Mouse (Mus musculus): ENCODE results near the gene Ppp2r5e. TPM values are rescaled to one million over a fixed set of nuclear protein-coding genes. Genes with fewer than 3 reads are reported as not detected.

The Ppp2r5e gene
- total and polyA plus RNA-seq, 3 experiments: 9.1 to 32.9 (median 32.6) TPM

GRCm38 (mm10) chr12:75459656-75460055 lies 136.4 kb downstream of the Ppp2r5e start:
- WGBS: 90% methylated on average over 5 of the region's 5 CpGs
- Histone ChIP-seq H3K9ac (ENCODE audit: low read depth, low read length) (no peak overlapping the region), H3K36me3 (ENCODE audit: control insufficient read depth, insufficient read depth, low read length) (peaks cover 5% of the 10 kb centered on the region)

GRCm38 (mm10) chr12:75453441-75453840 lies 142.6 kb downstream of the Ppp2r5e start:
- no peaks in the 10 kb centered on the region for H3K36me3 ChIP-seq (ENCODE audit: control insufficient read depth, insufficient read depth, low read length)
- WGBS: 75% methylated on average over 6 of the region's 6 CpGs
- intact Hi-C loops (cut with DNase I): no loop called here

More at GRCm38 (mm10) chr12:75459656-75460055, 136.4 kb downstream of the Ppp2r5e start:
- TF ChIP-seq EP300 (IDR thresholded peaks at IDR 0.05; ENCODE audit: insufficient read depth, low read depth, low read length) (no peak), CTCF (IDR thresholded peaks at IDR 0.05) (no peak), POLR2A (IDR thresholded peaks at IDR 0.05; ENCODE audit: insufficient read depth, low read depth, low read length) (no peak)
- Histone ChIP-seq H3K79me2 (replicated peaks; ENCODE audit: control insufficient read depth, insufficient read depth, low read length) (no peaks in the 10 kb centered on the region), H3K4me3 (no peak overlapping the region), H3K27ac (no peak overlapping the region), H3K4me1 (ENCODE audit: control insufficient read depth, insufficient read depth, low read length) (peaks cover 2% of the 10 kb centered on the region; the same call in 1 of the 2 replicates), H3K27me3 (ENCODE audit: control insufficient read depth, insufficient read depth, low read length) (no peaks in the 10 kb centered on the region)
- intact Hi-C loops (cut with DNase I): loop anchor here (5.0 kb wide), 1 partner anchor 313 kb away; no protein-coding TSS in a partner anchor
- no peak for DNase-seq

DNA sequence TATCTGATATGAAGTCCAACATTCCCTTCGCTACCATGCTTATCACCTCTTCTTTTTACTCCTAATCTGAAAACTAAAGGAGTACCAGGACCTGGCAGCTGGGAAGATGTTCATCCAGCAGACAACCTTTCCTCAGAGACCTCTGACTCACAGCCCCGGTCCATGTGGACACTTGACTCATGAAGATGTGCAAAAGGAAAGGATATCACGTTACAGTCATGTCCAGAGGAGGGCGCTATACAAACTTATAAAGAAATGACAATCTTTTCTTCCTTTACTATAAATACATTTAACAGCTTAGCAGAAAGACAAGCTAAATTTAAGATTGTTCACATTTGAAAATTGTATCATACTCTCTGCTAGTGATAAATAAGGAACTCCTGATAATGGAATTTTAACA lies 143.0 kb downstream of the Ppp2r5e start:
- no peak for DNase-seq
- Histone ChIP-seq H3K79me2 (replicated peaks; ENCODE audit: control insufficient read depth, insufficient read depth, low read length) (no peaks in the 10 kb centered on the region), H3K4me3 (no peak overlapping the region), H3K4me1 (ENCODE audit: control insufficient read depth, insufficient read depth, low read length) (no peaks in the 10 kb centered on the region; the same call in 1 of the 2 replicates), H3K27ac (no peak overlapping the region), H3K36me3 (ENCODE audit: control insufficient read depth, insufficient read depth, low read length) (no peaks in the 10 kb centered on the region), H3K27me3 (ENCODE audit: control insufficient read depth, insufficient read depth, low read length) (no peaks in the 10 kb centered on the region), H3K9ac (ENCODE audit: low read depth, low read length) (no peak overlapping the region)
- intact Hi-C loops (cut with DNase I): no loop called here
- WGBS: 76% methylated on average over 4 of the region's 4 CpGs
- TF ChIP-seq CTCF (IDR thresholded peaks at IDR 0.05): peak; percentile 58
- TF ChIP-seq EP300 (IDR thresholded peaks at IDR 0.05; ENCODE audit: insufficient read depth, low read depth, low read length): no peak
- TF ChIP-seq POLR2A (IDR thresholded peaks at IDR 0.05; ENCODE audit: insufficient read depth, low read depth, low read length): no peak

More at GRCm38 (mm10) chr12:75453441-75453840, 142.6 kb downstream of the Ppp2r5e start:
- no peak for DNase-seq
- Histone ChIP-seq H3K79me2 (replicated peaks; ENCODE audit: control insufficient read depth, insufficient read depth, low read length) (no peaks in the 10 kb centered on the region), H3K27ac (no peak overlapping the region), H3K4me3 (no peak overlapping the region), H3K27me3 (ENCODE audit: control insufficient read depth, insufficient read depth, low read length) (no peaks in the 10 kb centered on the region), H3K9ac (ENCODE audit: low read depth, low read length) (no peak overlapping the region), H3K4me1 (ENCODE audit: control insufficient read depth, insufficient read depth, low read length) (no peaks in the 10 kb centered on the region; the same call in 1 of the 2 replicates)
- TF ChIP-seq CTCF (IDR thresholded peaks at IDR 0.05) (no peak), POLR2A (IDR thresholded peaks at IDR 0.05; ENCODE audit: insufficient read depth, low read depth, low read length) (no peak), EP300 (IDR thresholded peaks at IDR 0.05; ENCODE audit: insufficient read depth, low read depth, low read length) (no peak)

DNA sequence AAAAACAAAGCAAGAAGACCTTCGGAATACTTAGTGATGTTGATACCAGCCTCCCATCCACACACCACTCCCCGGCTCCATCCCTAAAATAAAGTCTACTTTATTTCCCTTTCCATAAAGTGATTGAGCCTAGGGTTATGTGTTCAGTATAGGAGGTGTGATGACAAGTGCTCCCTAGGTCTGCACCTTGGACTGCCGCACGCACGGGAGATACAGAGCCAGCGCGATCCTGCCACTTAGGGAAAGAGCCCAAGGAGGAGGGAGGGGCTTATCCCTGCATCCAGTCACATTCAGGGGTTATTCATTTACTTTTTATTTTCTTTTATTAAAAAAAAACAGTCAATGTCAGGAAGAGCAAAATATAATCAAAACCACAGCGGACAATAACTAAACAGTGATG lies 145.5 kb downstream of the Ppp2r5e start:
- Histone ChIP-seq H3K79me2 (replicated peaks; ENCODE audit: control insufficient read depth, insufficient read depth, low read length) (no peaks in the 10 kb centered on the region), H3K27ac (no peak overlapping the region), H3K9ac (ENCODE audit: low read depth, low read length) (no peak overlapping the region), H3K4me3 (no peak overlapping the region), H3K4me1 (ENCODE audit: control insufficient read depth, insufficient read depth, low read length) (no peaks in the 10 kb centered on the region; the same call in 1 of the 2 replicates), H3K36me3 (ENCODE audit: control insufficient read depth, insufficient read depth, low read length) (no peaks in the 10 kb centered on the region), H3K27me3 (ENCODE audit: control insufficient read depth, insufficient read depth, low read length) (no peaks in the 10 kb centered on the region)
- 92% methylated on average over 8 of the region's 8 CpGs for WGBS
- intact Hi-C loops (cut with DNase I): no loop called here
- TF ChIP-seq EP300 (IDR thresholded peaks at IDR 0.05; ENCODE audit: insufficient read depth, low read depth, low read length) (no peak), POLR2A (IDR thresholded peaks at IDR 0.05; ENCODE audit: insufficient read depth, low read depth, low read length) (no peak)
- no peak for DNase-seq

DNA sequence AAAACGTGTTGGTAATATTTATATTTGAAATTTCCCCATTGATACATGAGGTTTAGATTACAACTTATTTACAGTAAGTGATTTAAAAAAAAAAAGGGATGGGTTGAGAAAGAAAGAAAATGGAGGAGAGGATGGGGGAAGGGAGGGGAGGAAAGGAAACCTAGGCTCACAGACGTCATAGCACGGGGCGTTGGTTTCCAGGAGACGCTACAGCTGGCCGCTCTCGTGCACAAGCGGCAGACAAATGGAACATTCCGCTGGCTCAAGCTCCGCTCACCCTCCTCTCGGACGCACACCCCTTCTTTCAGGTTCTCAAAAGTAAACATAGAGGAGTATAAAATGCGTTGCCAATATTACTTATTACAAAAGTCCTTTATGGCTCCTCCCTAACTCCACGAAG lies 146.0 kb downstream of the Ppp2r5e start:
- 60% methylated on average over 14 of the region's 14 CpGs for WGBS

GRCm38 (mm10) chr12:75449475-75449966 lies 146.5 kb downstream of the Ppp2r5e start:
- H3K9ac ChIP-seq (ENCODE audit: low read depth, low read length): no peak overlapping the region
- no peaks in the 10 kb centered on the region for H3K36me3 ChIP-seq (ENCODE audit: control insufficient read depth, insufficient read depth, low read length)
- TF ChIP-seq POLR2A (IDR thresholded peaks at IDR 0.05; ENCODE audit: insufficient read depth, low read depth, low read length) (no peak), EP300 (IDR thresholded peaks at IDR 0.05; ENCODE audit: insufficient read depth, low read depth, low read length) (0 out of 2 replicates have a peak, but pooled peaks have one; percentile 42), CTCF (IDR thresholded peaks at IDR 0.05) (peak; percentile 67)
- H3K27me3 ChIP-seq (ENCODE audit: control insufficient read depth, insufficient read depth, low read length): no peaks in the 10 kb centered on the region
- intact Hi-C loops (cut with DNase I): loop anchor here (2.0 kb wide), 1 partner anchor 169 kb away; no protein-coding TSS in a partner anchor
- H3K4me3 ChIP-seq: no peak overlapping the region
- no peak overlapping the region for H3K27ac ChIP-seq
- DNase-seq: peak; percentile 21 to 40
- no peaks in the 10 kb centered on the region; the same call in 1 of the 2 replicates for H3K4me1 ChIP-seq (ENCODE audit: control insufficient read depth, insufficient read depth, low read length)
- 49% methylated on average over 6 of the region's 6 CpGs for whole genome bisulfite sequencing
- H3K79me2 ChIP-seq (replicated peaks; ENCODE audit: control insufficient read depth, insufficient read depth, low read length): no peaks in the 10 kb centered on the region

More for the DNA sequence above, 146.0 kb downstream of the Ppp2r5e start:
- Histone ChIP-seq H3K27me3 (ENCODE audit: control insufficient read depth, insufficient read depth, low read length) (no peaks in the 10 kb centered on the region), H3K4me3 (no peak overlapping the region), H3K36me3 (ENCODE audit: control insufficient read depth, insufficient read depth, low read length) (no peaks in the 10 kb centered on the region), H3K4me1 (ENCODE audit: control insufficient read depth, insufficient read depth, low read length) (no peaks in the 10 kb centered on the region; the same call in 1 of the 2 replicates), H3K79me2 (replicated peaks; ENCODE audit: control insufficient read depth, insufficient read depth, low read length) (no peaks in the 10 kb centered on the region), H3K27ac (no peak overlapping the region), H3K9ac (ENCODE audit: low read depth, low read length) (no peak overlapping the region)
- DNase-seq: no peak
- TF ChIP-seq POLR2A (IDR thresholded peaks at IDR 0.05; ENCODE audit: insufficient read depth, low read depth, low read length) (no peak), EP300 (IDR thresholded peaks at IDR 0.05; ENCODE audit: insufficient read depth, low read depth, low read length) (no peak), CTCF (IDR thresholded peaks at IDR 0.05) (no peak)
- intact Hi-C loops (cut with DNase I): no loop called here
